Mouse (Mus musculus) gastrocnemius, postnatal 25 days (tissue): ENCODE measurements around the gene Gfral. TPM values are rescaled to one million over a fixed set of nuclear protein-coding genes. Genes with fewer than 3 reads are reported as not detected.

Experiments used
- DNase-seq: peaks from one replicate; pipeline ENCODE4 v3.0.0; 2022
- total RNA-seq, 2 experiments: library from RNA; stranded (reverse); gene quantifications; 1 replicate in 1 of 2; 2 replicates in 1 of 2; pipeline ENCODE4 v1.2.3; 2021

The Gfral gene
- total RNA-seq, 2 experiments from 2014 or later = not detected

GRCm38 (mm10) chr9:76122888-76123287 is 90.6 kb downstream of the Gfral start:
- DNase-seq = peak; percentile 14

Other genes with a start within 250 kb of the Gfral start
- under 1 TPM; 0.38 to 0.46 TPM for gene Hmgcll1, start 198.8 kb downstream of the Gfral start, total RNA-seq
- not detected for gene Hcrtr2, start 110.2 kb upstream of the Gfral start, total RNA-seq